Mouse (Mus musculus): ENCODE measurements around the gene Shisa8. TPM values are rescaled to one million over a fixed set of nuclear protein-coding genes. Genes with fewer than 3 reads are reported as not detected.

Shisa8 gene
- polyA plus RNA-seq, 1 experiment from 2014 or later = 0.31 TPM

DNA sequence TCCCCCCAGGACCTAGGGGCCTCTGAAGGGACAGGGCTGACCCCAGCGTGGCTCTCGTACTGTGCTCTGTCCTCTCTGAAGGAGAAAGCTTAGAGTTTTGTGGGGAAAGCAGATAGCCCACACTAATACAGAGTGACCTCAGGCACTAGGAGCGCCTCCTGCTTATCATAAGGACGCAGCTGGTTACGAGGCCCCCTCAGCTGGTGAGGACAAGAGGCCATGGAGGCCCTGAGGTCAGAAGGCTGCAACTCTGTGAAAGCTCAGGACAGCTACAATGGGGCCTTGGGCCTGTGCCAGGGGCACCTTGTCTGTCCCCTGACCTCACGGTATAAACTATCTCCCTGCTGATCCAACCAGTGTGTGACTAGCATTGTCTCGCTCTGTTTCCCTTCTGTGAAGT is 28.4 kb downstream of the Shisa8 start:
- Histone ChIP-seq H3K36me3 (peaks cover 99% of the 10 kb centered on the region), H3K4me1 (peaks cover 59% of the 10 kb centered on the region), H3K27me3 (replicated peaks) (no peaks in the 10 kb centered on the region), H3K4me3 (peak overlapping the region; percentile 38), H3K4me2 (peak overlapping the region; percentile 71), H3K9ac (peak overlapping the region; percentile 69), H3K27ac (peak overlapping the region; percentile 97), H3K9me3 (replicated peaks) (peaks cover 22% of the 10 kb centered on the region)
- 10% methylated on average over 7 of the region's 7 CpGs for WGBS (ENCODE audit: insufficient replicate concordance)
- peak; percentile 91 for ATAC-seq

DNA sequence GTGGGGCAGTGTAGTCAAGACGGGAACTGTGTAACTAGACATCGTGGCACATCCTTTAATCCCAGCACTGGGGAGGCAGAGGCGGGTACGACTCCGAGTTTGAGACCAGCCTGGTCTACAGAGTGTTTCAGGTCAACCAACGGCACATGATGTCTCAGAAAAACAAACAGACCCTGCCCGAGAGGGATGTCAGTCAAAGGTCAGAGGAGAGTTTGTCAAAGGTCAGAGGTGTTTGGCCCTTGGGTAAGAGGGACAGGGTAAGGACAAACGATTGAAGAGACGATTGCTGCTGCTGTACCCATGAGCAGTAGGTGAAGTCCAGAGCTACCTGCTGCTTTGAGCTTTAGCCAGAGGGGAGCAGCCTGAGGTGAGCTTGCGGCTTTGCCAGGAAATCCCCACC is 29.0 kb downstream of the Shisa8 start:
- Histone ChIP-seq H3K27ac (peak overlapping the region; percentile 97), H3K27me3 (replicated peaks) (no peaks in the 10 kb centered on the region), H3K9me3 (replicated peaks) (peaks cover 22% of the 10 kb centered on the region), H3K4me3 (peak overlapping the region; percentile 38), H3K36me3 (peaks cover 99% of the 10 kb centered on the region), H3K9ac (peak overlapping the region; percentile 69), H3K4me2 (peak overlapping the region; percentile 71), H3K4me1 (peaks cover 58% of the 10 kb centered on the region)
- 63% methylated on average over 10 of the region's 10 CpGs for WGBS (ENCODE audit: insufficient replicate concordance)
- ATAC-seq = peak; percentile 7

DNA sequence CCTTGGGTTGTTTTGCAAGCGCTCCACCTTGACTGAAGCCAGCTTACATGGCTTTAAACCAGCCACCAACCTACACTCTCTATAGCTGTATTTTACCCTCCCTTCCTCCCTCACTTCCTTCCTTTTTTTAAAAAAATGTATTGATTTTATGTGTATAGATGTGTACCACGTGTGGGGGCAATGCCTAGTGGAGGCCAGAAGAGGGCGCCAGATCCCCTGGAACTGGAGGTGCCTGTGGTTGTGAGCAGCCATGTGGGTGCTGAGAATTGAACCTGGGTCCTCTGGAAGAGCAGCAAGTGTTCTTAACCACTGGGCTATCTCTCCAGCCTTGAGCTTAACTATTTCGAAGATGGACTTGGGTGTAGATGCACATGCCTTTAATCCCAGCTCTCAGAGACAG is 30.3 kb downstream of the Shisa8 start:
- Histone ChIP-seq H3K36me3 (peaks cover 99% of the 10 kb centered on the region), H3K27ac (no peak overlapping the region), H3K4me3 (no peak overlapping the region), H3K9ac (no peak overlapping the region), H3K27me3 (replicated peaks) (no peaks in the 10 kb centered on the region), H3K4me1 (peaks cover 46% of the 10 kb centered on the region), H3K9me3 (replicated peaks) (peaks cover 21% of the 10 kb centered on the region), H3K4me2 (no peak overlapping the region)
- no peak for ATAC-seq
- 94% methylated on average over 4 of the region's 4 CpGs for WGBS (ENCODE audit: insufficient replicate concordance)

DNA sequence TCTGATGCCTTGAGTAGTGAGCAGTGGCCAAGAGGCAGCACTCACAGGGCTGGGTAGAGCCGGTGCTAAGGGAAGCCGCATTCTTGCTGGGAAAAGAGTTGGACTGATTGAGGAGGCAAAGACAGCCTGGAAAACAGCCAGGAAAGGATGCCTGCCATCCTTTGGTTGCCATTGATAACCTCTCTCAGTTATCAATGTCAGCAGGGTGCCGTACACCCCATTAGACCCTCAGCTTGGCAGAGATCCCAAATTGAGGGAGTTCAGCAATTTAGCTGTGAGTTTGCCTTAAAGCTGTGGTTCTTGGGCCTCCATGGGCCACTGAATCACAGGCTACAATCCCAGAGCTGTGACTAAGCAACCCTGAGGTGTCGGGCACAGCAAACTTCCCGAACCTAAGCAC is 31.5 kb downstream of the Shisa8 start:
- Histone ChIP-seq H3K4me1 (peaks cover 34% of the 10 kb centered on the region), H3K36me3 (peaks cover 100% of the 10 kb centered on the region), H3K9ac (no peak overlapping the region), H3K27ac (peak overlapping the region; percentile 59), H3K4me2 (no peak overlapping the region), H3K4me3 (no peak overlapping the region), H3K27me3 (replicated peaks) (no peaks in the 10 kb centered on the region), H3K9me3 (replicated peaks) (peaks cover 17% of the 10 kb centered on the region)
- no peak for ATAC-seq
- 82% methylated on average over 5 of the region's 5 CpGs for WGBS (ENCODE audit: insufficient replicate concordance)

DNA sequence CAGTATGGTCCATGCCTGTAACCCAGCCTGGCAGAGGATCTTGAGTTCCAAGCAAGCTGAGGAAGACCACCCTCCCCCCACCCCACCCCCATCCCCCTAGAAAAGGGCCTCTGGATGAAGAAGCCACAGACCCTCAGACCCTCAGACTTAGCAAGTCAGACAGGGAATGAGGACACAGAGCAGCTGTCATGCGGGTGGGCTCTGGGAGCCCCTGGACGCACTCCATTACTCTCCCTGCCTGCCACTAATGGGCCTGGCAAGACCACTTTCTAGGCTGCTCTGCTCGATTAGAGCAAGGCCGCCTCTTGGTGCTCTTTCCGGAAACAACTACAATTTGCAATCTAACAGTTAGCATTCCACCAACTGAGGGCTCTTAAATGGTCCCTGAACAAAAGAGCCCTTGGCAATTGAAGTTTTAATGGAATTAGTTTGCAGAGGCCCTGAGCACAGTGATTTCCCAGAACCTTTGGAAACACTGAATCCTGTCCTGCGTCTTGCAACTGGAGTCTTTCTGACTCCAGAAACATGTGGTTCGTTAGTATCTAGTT is 34.8 kb downstream of the Shisa8 start:
- 92% methylated on average over 7 of the region's 7 CpGs for WGBS (ENCODE audit: insufficient replicate concordance)
- Histone ChIP-seq H3K27me3 (replicated peaks) (no peaks in the 10 kb centered on the region), H3K9ac (no peak overlapping the region), H3K36me3 (peaks cover 98% of the 10 kb centered on the region), H3K4me1 (peaks cover under 1% of the 10 kb centered on the region; the same call in 1 of the 2 replicates), H3K9me3 (replicated peaks) (peaks cover 16% of the 10 kb centered on the region), H3K27ac (no peak overlapping the region), H3K4me2 (no peak overlapping the region), H3K4me3 (no peak overlapping the region)
- ATAC-seq = no peak

DNA sequence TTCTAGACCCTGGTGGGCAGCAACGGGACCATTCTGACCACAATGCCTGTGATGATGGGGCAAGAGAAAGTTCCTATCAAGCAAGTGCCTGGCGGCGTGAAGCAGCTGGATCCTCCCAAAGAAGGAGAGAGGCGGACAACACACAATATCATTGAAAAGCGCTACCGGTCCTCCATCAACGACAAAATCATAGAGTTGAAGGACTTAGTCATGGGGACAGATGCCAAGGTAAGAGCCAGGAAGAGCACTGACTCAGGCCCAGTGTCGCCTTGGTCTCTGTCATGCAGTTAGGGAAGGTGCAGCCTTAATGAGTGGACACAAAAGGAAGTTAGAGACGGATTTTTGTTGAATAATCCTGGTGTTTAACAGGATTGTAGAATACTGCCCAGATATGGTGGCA is 37.5 kb downstream of the Shisa8 start:
- no peak overlapping the region for H3K4me3 ChIP-seq
- H3K27ac ChIP-seq = no peak overlapping the region
- ATAC-seq = no peak
- no peaks in the 10 kb centered on the region for H3K27me3 ChIP-seq (replicated peaks)
- 0 out of 2 replicates have a peak, but pooled peaks cover 3% of the 10 kb centered on the region for H3K9me3 ChIP-seq (replicated peaks)
- H3K4me2 ChIP-seq = no peak overlapping the region
- H3K36me3 ChIP-seq = peaks cover 98% of the 10 kb centered on the region
- H3K4me1 ChIP-seq = no peaks in the 10 kb centered on the region
- WGBS (ENCODE audit: insufficient replicate concordance) = 88% methylated on average over 9 of the region's 9 CpGs
- H3K9ac ChIP-seq = no peak overlapping the region

DNA sequence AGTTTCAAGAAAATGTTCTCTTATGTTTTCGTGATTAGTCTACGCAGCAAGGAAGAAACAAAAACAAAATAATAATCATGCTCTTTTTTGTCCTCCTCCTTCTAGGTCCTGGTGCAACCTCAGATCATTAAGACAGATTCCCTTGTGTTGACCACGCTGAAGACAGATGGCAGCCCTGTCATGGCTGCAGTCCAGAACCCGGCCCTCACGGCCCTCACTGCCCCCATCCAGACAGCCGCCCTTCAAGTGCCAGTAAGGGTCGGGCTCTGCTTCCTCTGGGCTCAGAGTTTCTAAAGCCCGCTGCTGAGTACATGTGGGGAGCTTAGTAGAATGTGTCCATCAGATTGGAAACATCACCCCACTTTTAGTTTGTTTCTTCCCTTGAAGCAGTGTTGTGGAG is 40.0 kb downstream of the Shisa8 start:
- no peaks in the 10 kb centered on the region for H3K27me3 ChIP-seq (replicated peaks)
- peaks cover 15% of the 10 kb centered on the region for H3K4me1 ChIP-seq
- no peak overlapping the region for H3K9ac ChIP-seq
- H3K9me3 ChIP-seq (replicated peaks) = no peaks in the 10 kb centered on the region
- no peak overlapping the region for H3K4me3 ChIP-seq
- peaks cover 82% of the 10 kb centered on the region for H3K36me3 ChIP-seq
- 90% methylated on average over 8 of the region's 8 CpGs for WGBS (ENCODE audit: insufficient replicate concordance)
- 0 out of 2 replicates have a peak overlapping the region, but pooled peaks have one; percentile 1 for H3K27ac ChIP-seq
- no peak for ATAC-seq
- no peak overlapping the region for H3K4me2 ChIP-seq

DNA sequence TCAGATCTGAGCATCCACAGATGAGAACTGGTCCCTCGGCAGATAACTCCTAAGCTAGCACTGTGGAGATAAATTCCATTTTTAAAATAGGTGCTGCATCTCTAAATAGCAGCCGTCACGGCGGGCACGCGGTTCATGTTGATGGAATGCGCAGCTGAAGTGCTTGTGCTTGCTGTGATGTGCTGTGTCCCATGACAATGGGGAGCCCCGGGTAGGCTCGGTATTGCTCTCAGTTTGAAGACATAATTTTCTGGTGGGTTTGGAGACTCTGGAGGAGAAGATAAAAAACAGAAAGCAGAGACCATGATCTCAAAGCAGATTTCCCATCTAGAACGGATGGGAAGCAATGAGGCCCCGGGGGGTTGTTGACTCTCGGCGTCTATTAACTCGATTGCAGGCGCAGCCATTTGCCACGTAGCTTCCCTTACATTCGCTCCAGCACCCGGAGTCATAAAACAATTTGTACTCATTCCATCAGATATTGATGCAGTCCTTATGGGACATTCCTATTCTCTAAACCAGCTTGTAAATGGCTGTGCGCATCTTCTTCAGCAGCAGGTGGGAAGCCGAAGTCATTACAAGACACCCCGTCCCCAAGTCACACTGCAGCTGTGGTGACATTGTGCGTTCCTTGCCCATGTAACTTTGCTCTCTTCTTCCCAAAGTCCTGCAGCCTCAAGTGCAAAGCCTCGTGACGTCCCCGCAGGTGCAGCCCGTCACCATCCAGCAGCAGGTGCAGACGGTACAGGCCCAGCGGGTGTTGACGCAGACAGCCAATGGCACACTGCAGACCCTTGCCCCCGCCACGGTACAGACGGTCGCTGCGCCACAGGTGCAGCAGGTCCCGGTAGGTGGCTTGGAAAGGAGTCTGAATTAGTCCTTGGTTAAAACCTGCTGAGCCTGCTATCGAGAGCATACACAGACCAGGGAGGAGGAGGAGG is 41.9 kb downstream of the Shisa8 start:
- Histone ChIP-seq H3K4me1 (peaks cover 35% of the 10 kb centered on the region), H3K4me3 (no peak overlapping the region), H3K36me3 (peaks cover 69% of the 10 kb centered on the region), H3K4me2 (no peak overlapping the region), H3K9me3 (replicated peaks) (no peaks in the 10 kb centered on the region), H3K9ac (no peak overlapping the region), H3K27ac (no peak overlapping the region), H3K27me3 (replicated peaks) (no peaks in the 10 kb centered on the region)
- ATAC-seq = no peak
- WGBS (ENCODE audit: insufficient replicate concordance) = 91% methylated on average over 36 of the region's 36 CpGs

DNA sequence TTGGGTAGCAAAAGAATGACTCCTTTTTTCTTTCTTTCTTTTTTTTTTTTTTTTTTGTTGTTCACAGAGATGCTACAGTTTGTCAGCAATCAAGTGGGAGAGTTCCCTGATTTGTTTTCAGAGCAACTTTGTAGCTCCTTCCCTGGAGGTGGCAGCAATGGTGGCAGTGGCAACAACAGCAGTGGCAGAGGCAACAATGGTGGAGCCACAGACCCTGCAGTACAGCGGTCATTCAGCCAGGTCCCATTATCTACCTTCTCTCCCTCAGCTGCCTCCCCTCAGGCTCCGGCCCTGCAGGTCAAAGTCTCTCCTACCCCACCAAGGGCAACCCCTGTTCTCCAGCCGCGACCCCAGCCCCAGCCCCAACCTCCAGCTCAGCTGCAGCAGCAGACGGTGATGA is 42.9 kb downstream of the Shisa8 start:
- H3K4me2 ChIP-seq = no peak overlapping the region
- no peak for ATAC-seq

DNA sequence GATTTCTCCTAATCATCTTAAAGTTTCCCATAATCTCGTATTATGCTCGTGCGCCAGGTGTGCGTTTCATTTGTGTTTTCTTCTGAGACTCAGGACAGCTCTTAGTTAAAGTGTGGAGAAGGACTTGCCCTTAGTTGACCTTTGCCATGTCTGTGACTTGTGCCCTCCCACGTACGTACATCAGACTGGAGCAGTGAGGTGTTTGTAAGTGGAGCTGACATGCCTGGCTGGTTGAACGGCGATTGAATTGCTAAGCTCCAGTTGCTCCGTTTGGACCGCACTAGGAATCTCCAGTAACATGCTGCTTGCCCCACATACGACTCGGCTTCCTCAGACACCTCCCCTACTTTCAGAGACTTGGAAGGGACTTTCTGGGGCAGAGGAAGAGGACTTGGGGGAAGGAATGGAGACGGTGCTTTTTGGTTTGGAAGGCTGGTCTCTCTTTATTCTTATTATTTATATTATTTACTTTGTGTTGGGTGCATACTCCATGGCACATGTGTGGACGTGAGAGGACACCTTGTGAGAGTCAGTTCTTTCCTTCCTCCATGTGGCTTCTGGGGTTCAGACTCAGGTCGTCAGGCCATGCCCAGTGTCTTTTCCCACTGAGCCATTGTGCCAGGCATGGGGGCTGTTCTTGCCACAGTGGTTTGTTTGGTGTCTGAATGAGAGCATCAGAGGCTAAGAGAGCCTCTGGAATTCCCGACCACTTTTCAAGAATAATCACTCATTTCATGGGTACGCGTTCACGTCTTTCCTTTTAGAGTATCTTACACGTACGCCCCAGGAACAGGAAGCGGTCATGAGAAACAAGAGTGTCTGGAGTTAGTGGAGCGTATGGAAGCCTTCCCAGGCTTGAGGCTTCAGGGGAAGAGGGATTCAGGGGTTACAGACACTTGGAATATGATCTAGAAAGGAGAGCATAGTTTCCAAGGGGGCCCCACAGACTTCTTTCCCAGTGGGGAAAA is 45.1 kb downstream of the Shisa8 start:
- Histone ChIP-seq H3K4me3 (no peak overlapping the region), H3K27me3 (replicated peaks) (no peaks in the 10 kb centered on the region), H3K36me3 (peaks cover 38% of the 10 kb centered on the region), H3K4me1 (peaks cover 67% of the 10 kb centered on the region), H3K9ac (no peak overlapping the region), H3K4me2 (no peak overlapping the region), H3K27ac (peak overlapping the region; percentile 96; the same call in 1 of the 2 replicates), H3K9me3 (replicated peaks) (no peaks in the 10 kb centered on the region)
- 85% methylated on average over 23 of the region's 23 CpGs for WGBS (ENCODE audit: insufficient replicate concordance)
- no peak for ATAC-seq

More for the DNA sequence above, 42.9 kb downstream of the Shisa8 start:
- H3K9me3 ChIP-seq (replicated peaks) = no peaks in the 10 kb centered on the region
- H3K4me1 ChIP-seq = peaks cover 45% of the 10 kb centered on the region
- no peak overlapping the region for H3K27ac ChIP-seq
- peaks cover 59% of the 10 kb centered on the region for H3K36me3 ChIP-seq
- 87% methylated on average over 5 of the region's 5 CpGs for WGBS (ENCODE audit: insufficient replicate concordance)
- no peaks in the 10 kb centered on the region for H3K27me3 ChIP-seq (replicated peaks)
- H3K4me3 ChIP-seq = no peak overlapping the region
- no peak overlapping the region for H3K9ac ChIP-seq

DNA sequence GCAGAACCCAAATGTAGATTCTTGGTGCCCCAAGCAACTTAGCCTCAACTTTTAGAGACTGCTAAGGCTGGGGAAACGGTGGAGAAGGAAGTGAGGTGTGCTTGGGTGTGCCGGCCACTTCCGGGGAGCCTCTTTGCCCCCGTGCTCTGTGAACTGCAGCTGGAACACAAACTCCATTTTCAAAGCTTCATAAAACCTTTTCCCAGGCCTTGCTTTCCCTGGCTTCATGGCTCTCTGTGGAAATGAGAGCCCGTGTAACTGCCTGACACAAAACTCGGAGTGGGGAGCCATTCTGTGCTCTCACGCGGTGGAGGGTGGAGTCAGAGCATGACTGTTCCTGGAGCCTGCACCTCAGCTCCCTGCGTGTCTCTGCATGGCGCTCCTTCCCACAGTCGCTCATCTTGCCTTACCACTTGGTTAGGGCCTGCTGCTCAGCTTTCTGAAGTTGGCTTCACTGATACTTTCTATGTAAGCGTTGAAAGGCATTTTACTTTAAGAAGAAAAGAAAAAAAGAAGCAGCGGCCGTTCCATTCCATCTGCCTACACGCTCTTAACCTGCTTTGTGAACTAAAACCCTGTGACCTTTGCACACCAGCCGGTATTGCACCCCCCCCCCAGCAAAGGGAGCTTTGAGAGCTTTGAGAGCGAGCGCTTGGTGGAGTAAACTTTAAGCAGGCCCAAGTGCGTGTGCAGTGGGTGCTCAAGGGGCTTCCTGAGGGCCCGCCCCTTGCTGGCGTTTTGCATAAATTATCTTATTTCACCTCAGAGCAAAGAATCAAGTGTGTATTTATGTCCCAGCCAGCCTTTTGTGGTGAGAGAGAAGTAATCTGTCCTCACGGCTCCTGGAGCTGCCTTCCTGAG is 46.1 kb downstream of the Shisa8 start:
- Histone ChIP-seq H3K9ac (peak overlapping the region; percentile 37), H3K4me3 (no peak overlapping the region), H3K36me3 (peaks cover 27% of the 10 kb centered on the region), H3K9me3 (replicated peaks) (no peaks in the 10 kb centered on the region), H3K27ac (peak overlapping the region; percentile 96), H3K27me3 (replicated peaks) (no peaks in the 10 kb centered on the region), H3K4me1 (peaks cover 77% of the 10 kb centered on the region), H3K4me2 (peak overlapping the region; percentile 41)
- WGBS (ENCODE audit: insufficient replicate concordance) = 69% methylated on average over 22 of the region's 22 CpGs
- no peak for ATAC-seq

Measured in liver, embryonic 12.5 days (tissue).